Mouse (Mus musculus) adrenal gland, postnatal 36 days (tissue): ENCODE data around the gene Asb8. TPM values are rescaled to one million over a fixed set of nuclear protein-coding genes. Genes with fewer than 3 reads are reported as not detected.

ENCODE experiments used
- DNase-seq, 2 experiments: peaks; one replicate each; pipeline ENCODE4 v3.0.0; 2021; ENCODE audit warnings: mixed read lengths in 1 of 2
- total RNA-seq, 2 experiments: library from RNA; stranded (reverse); gene quantifications; 2 replicates each; pipeline ENCODE4 v1.2.3; 2021

Gene Asb8
- total RNA-seq, 2 experiments from 2014 or later, result 37.3 to 43.0 TPM

- no peak for DNase-seq
These were observed 49.7 kb downstream of the Asb8 start for GRCm38 (mm10) chr15:98115779-98116163.

GRCm38 (mm10) chr15:98114852-98115778, 50.3 kb downstream of the Asb8 start:
- no peak for DNase-seq

- DNase-seq, result no peak
These were observed 51.1 kb downstream of the Asb8 start for GRCm38 (mm10) chr15:98114098-98114851.

GRCm38 (mm10) chr15:98111791-98112190, 53.6 kb downstream of the Asb8 start:
- DNase-seq, result no peak

DNA sequence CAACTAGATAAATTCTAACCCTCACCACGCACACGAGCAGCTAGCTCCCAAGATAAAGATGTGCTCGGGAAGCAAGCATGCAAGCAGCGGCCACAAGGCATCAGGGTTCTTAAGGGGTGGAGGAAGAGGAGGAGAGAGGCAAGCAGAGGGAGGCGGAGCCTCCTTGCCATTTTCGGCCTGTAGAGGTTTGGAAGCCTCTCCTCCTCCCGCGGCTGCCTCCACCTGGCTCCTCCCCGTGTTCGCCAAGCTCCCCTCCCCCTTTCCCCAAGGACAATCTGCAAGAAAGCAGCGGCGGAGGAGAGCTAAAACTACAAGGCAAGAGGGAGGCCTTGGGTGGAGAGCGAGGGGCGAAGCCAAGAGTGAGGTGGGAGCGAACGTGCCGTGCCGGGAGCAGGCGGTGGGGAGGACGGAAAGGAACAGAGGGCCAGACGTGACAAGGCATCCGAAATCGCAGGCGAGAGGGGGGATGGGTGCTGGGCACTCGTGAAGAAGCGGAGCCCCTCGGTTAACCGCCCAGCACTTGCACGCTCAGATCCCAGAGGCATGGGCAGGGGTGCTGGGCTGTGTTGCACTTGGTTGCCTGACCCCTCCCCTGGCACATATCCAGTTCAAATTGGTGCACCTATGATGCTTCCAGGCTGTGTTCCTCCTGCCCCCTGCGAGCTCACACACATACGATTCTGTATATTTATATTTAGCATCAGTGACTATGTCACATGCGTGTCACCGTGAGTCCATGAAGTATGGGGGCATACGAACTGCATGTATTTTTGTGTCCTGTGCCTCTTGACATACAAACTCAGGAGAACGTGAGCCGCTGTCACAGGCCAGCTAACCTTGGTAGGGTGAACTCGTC, 56.9 kb downstream of the Asb8 start:
- DNase-seq, result peak; percentile 89 to 93

DNA sequence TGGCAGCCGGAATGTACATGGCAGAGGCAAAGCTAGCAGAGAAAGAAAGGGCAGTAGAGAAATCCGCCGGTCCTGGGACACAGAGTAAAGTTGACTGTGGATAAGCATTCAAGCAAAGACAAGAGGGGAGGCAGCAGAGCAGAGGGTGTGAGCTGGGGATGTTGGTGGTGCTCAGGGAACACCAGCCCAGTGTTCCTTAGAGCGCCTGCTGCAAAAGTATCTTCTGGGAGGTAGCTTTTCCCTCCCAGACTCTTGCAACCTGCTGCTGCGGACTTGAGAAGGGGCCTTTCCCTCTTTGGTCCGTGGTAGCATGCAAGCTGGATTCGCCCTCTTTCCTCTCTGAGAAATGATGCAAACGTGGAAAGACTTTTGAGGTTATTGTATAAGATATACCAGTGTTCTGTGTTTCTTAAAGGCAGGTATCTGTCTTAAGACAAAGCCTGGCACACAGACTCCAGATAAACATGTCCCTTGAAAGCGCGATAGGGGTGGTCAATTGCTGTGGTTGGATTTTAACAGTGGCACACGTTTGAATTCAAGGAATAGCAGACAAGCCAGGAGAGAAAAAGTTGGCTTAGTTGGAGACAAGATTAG, 57.6 kb downstream of the Asb8 start:
- DNase-seq, result no peak

DNA sequence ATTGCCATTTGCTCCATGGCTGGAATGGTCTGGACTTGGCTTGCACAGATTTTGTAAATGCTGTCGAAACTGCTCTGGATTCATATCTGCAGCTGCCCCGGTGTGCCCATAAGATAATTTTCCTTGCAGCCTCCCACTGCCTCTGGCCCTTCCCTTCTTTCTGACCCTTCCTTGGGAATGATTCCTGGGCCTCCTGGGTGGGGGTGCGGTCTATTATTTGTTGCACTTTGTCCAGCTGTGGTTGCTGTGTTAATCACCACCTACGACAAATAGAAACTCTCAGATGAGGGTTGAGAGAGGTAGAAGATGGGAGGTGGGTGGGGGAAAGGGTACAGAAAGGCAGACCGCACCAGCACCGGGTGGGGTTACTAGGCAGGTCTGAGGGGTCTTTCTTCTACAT, 58.2 kb downstream of the Asb8 start:
- no peak for DNase-seq

DNA sequence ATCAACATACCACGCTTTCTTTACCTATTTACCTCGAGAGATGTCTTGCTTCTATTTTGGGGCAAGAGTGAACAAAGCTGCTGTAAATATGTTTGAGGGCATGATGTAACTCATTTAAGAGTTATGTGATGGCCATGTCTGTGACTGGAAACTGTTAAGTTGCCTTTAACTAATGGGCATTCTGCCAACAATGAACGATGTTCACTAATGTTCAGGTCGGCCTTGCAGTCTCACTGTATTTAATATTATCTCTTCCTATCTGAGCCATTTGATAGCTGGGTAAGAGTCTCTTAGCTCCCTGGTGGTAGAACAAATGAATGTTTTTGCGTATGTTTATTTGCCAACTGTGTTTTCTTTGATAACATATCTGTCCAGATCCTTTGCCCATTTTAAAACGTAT, 58.9 kb downstream of the Asb8 start:
- no peak for DNase-seq

GRCm38 (mm10) chr15:98102401-98102800, 63.0 kb downstream of the Asb8 start:
- no peak for DNase-seq

DNA sequence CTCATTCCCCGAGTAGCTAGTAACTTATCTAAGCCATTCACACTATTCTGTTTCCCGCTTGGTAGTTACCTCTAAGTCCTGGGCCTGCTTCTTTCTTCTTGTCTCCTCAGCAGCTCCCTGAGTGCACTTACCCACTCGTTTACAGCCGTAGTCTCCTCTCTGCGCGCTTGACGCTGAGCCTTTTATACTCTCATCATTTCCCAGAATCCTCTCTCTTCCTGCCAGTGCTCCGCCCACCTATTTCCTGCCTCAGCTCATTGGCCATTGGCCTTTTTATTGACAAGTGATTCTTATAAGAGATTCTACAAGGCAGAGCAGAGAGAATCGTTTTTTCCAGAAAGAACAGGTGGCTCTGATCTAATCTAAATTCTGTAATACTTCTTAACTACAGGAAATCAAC, 66.9 kb downstream of the Asb8 start:
- no peak for DNase-seq

GRCm38 (mm10) chr15:98096957-98097356, 68.5 kb downstream of the Asb8 start:
- DNase-seq, result no peak

GRCm38 (mm10) chr15:98094905-98095304, 70.5 kb downstream of the Asb8 start:
- no peak for DNase-seq

GRCm38 (mm10) chr15:98093121-98094011, 72.1 kb downstream of the Asb8 start, which contains the start of gene Senp1:
Gene Senp1 (minus strand): TSS chr15:98093744.
- DNase-seq, result peak; percentile 90 to 93

DNA sequence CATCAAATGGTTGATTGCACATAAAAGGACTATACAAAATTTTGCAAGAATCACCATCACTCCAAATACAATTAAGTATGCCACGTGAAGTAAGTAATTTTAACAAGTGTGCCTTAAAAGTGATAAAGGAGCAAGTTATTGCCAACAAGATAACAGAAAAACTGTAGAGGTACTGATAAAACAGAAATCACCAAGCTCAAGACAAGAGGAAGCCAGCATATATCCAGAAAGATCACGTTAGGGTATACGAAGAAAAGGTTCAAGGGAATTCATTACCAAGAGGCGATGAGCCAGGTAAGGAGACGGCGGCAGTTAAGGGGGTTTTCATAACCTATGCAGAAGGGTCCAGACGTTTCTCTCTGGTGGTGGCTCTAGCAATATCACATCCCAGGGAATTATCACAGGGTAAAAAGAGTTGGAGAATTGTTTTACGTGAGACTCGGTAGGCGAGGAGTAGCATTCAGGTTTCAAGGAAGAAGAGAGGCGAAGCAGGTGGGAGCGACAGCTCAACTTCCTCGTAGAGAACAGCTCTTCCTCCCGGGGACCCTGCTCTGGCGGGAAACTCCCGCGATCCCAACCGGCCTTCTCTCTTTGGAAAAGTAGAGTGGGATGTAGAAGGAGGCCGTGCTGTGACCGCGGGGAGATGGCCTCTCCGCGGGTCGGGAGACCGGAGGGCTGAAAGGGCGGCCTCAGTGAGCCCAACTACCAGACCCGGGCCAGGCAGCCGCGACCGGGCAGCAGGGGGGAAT, 72.9 kb downstream of the Asb8 start, which contains the start of gene Pfkm:
Gene Pfkm (plus strand): TSS at position 218 of the 749 bp plus-strand sequence.
- DNase-seq, result no peak

- no peak for DNase-seq
These were observed 73.6 kb downstream of the Asb8 start for GRCm38 (mm10) chr15:98091841-98092240.

DNA sequence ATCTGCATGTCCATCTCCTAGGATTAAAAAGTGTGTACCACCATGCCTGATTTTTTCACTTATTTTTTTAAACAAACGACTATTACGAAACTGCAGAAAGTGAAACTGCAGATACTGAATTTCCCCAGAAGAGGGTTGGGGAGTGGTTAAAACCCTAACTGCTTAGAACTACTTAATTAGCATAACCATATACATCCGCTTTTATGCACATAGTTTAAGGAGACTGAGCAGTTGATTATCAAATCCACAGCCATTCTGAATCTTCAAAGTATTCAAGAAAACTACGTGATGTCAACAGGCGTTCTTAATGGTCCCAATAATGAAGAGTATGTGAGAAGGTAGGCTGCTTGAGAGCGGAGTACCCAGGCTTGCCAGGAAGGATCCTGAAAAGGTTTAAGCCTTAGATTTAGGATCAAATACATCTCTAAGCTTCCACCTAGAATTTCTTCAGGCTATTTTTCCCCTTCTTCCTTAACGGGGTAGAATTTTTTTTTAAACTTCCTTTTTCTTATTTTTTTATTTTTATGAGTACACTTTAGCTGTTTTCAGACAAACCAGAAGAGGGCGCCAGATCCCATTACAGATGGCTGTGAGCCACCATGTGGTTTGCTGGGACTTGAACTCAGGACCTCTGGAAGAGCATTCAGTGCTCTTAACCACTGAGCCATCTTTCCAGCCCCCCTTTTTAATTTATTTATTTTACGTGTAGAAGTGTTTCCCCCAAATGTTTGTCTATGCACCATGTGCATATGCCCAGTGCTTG, 75.8 kb downstream of the Asb8 start:
- DNase-seq, result peak; percentile 37 to 61

DNA sequence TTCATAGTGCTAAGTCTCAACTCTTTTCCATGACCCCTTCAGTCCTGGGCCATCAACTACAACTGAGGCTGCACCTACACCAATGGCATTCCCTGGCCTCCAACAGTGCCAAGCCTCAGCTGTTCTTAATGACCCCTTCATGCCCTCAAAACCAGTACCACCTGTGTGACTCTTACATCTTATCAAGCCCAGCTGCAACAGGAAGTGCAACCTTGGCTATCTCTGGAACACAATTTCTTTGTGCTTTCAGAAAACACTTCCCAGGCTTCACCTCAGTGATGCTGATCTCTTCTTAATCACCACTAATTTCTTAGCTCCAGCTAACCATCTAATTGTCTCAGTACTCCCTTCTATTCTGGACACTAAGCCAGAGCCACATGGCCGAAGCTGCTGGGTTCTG, 76.5 kb downstream of the Asb8 start:
- DNase-seq, result no peak
